Mouse (Mus musculus) kidney, postnatal 4 days (tissue): ENCODE results near the gene 4930544D05Rik.
A peak's percentile ranks its signal among the peaks of the same experiment; 100 is the strongest.
"Not testable (repeated sequence)": the region's sequence is repeated elsewhere in the genome, so short reads cannot be mapped to it uniquely, and the experiment has no call there.

Source experiments
- DNase-seq, 2 experiments: peaks; one replicate each; pipeline ENCODE4 v3.0.0; 2021; ENCODE audit warnings: mixed read lengths in 2 of 2

4930544D05Rik gene

GRCm38 (mm10) chr11:70615516-70616093, at the start of gene 4930544D05Rik:
4930544D05Rik (plus strand) TSS chr11:70615848.
- DNase-seq = no peak

GRCm38 (mm10) chr11:70566586-70566985, 49.1 kb upstream of the 4930544D05Rik start:
- peak; percentile 36 to 61 for DNase-seq

- DNase-seq = not testable (repeated sequence)
These were observed 45.0 kb upstream of the 4930544D05Rik start for GRCm38 (mm10) chr11:70570614-70571013.

- no peak for DNase-seq
These were observed 44.0 kb upstream of the 4930544D05Rik start for GRCm38 (mm10) chr11:70571641-70572040.

- no peak for DNase-seq
These were observed 43.2 kb upstream of the 4930544D05Rik start for GRCm38 (mm10) chr11:70572348-70572902.

- no peak for DNase-seq
These were observed 41.8 kb upstream of the 4930544D05Rik start for GRCm38 (mm10) chr11:70573872-70574271.

GRCm38 (mm10) chr11:70577201-70577600, 38.4 kb upstream of the 4930544D05Rik start:
- DNase-seq = no peak

GRCm38 (mm10) chr11:70578962-70579361, 36.7 kb upstream of the 4930544D05Rik start:
- no peak for DNase-seq

GRCm38 (mm10) chr11:70579710-70580357, 35.8 kb upstream of the 4930544D05Rik start:
- no peak for DNase-seq

- no peak for DNase-seq
These were observed 35.3 kb upstream of the 4930544D05Rik start for GRCm38 (mm10) chr11:70580358-70580720.

- DNase-seq = no peak
These were observed 34.7 kb upstream of the 4930544D05Rik start for GRCm38 (mm10) chr11:70580921-70581320.

GRCm38 (mm10) chr11:70582196-70582595, 33.5 kb upstream of the 4930544D05Rik start:
- no peak for DNase-seq

- peak in 1 of 2 experiments; percentile 27 for DNase-seq
These were observed 32.5 kb upstream of the 4930544D05Rik start for GRCm38 (mm10) chr11:70583022-70583714.

- no peak for DNase-seq
These were observed 31.9 kb upstream of the 4930544D05Rik start for GRCm38 (mm10) chr11:70583775-70584174.

GRCm38 (mm10) chr11:70585457-70585856, 30.2 kb upstream of the 4930544D05Rik start:
- peak; percentile 75 to 85 for DNase-seq

- no peak for DNase-seq
These were observed 29.4 kb upstream of the 4930544D05Rik start for GRCm38 (mm10) chr11:70586261-70586660.

GRCm38 (mm10) chr11:70586954-70587353, 28.7 kb upstream of the 4930544D05Rik start:
- DNase-seq = no peak

- no peak for DNase-seq
These were observed 23.9 kb upstream of the 4930544D05Rik start for GRCm38 (mm10) chr11:70591733-70592132.

GRCm38 (mm10) chr11:70594253-70594989, 21.2 kb upstream of the 4930544D05Rik start:
- DNase-seq = peak in 1 of 2 experiments; percentile 37

- no peak for DNase-seq
These were observed 20.0 kb upstream of the 4930544D05Rik start for GRCm38 (mm10) chr11:70595638-70596037.

GRCm38 (mm10) chr11:70596094-70596493, 19.6 kb upstream of the 4930544D05Rik start:
- DNase-seq = no peak

GRCm38 (mm10) chr11:70597301-70597700, 18.3 kb upstream of the 4930544D05Rik start:
- no peak for DNase-seq

GRCm38 (mm10) chr11:70598451-70598953, 17.1 kb upstream of the 4930544D05Rik start:
- DNase-seq = no peak
